Mouse (Mus musculus) small intestine, adult 2 months (tissue): ENCODE measurements around the gene Ptpre. TPM values are rescaled to one million over a fixed set of nuclear protein-coding genes. Genes with fewer than 3 reads are reported as not detected.

Experiments
- H3K27ac ChIP-seq: fragments of 200-500 bp; 2 replicates; pipeline ENCODE4 v1.5.1; 2012; ENCODE audit warnings: low read depth, low read length, control low read depth, inconsistent platforms; ENCODE audit not compliant: insufficient read depth
- H3K27me3 ChIP-seq: fragments of 200-500 bp; 2 replicates; pipeline ENCODE4 v1.6.1; 2012; ENCODE audit warnings: mild to moderate bottlenecking, moderate library complexity, low read length, inconsistent platforms; ENCODE audit not compliant: control insufficient read depth, insufficient read depth
- H3K36me3 ChIP-seq: fragments of 200-500 bp; 2 replicates; pipeline ENCODE4 v1.6.1; 2012; ENCODE audit warnings: mild to moderate bottlenecking, low read length, control low read depth, inconsistent platforms; ENCODE audit not compliant: control insufficient read depth, insufficient read depth
- H3K4me1 ChIP-seq: fragments of 200-500 bp; 2 replicates; pipeline ENCODE4 v1.6.1; 2012; ENCODE audit warnings: low read length, inconsistent platforms, mixed read lengths; ENCODE audit not compliant: control insufficient read depth, insufficient read depth, insufficient read length
- H3K4me3 ChIP-seq: fragments of 200-500 bp; 2 replicates; pipeline ENCODE4 v1.5.1; 2012; ENCODE audit warnings: low read depth, mild to moderate bottlenecking, control low read depth, inconsistent platforms, low read length, moderate library complexity
- CTCF ChIP-seq: fragments of 200-500 bp; IDR thresholded peaks from 2 replicates; pipeline ENCODE4 v1.5.1; 2012; ENCODE audit warnings: low read depth, mild to moderate bottlenecking, control low read depth, inconsistent platforms, low read length, moderate library complexity, mixed read lengths; ENCODE audit not compliant: insufficient replicate concordance, insufficient read length; ENCODE audit errors: extremely low read depth
- POLR2A ChIP-seq: fragments of 200-500 bp; IDR thresholded peaks from 2 replicates; pipeline ENCODE4 v1.6.1; 2012; ENCODE audit warnings: low read depth, mild to moderate bottlenecking, control low read depth, inconsistent platforms, low read length, moderate library complexity
- WGBS: fragments of 180-500 bp; shearing (Covaris S2); methylation state at CpG from one replicate; pipeline ENCODE4 v1.1.7; 2018; 5-methylcytosine and 5-hydroxymethylcytosine counted together
- polyA plus RNA-seq: library from polyadenylated mRNA; depleted of rRNA; stranded (reverse); fragments of >200 nt; gene quantifications from 2 replicates; pipeline ENCODE4 v1.2.3, GENCODE M21; 2012

Ptpre gene
- polyA plus RNA-seq, 1 experiment, result 17.0 TPM

DNA sequence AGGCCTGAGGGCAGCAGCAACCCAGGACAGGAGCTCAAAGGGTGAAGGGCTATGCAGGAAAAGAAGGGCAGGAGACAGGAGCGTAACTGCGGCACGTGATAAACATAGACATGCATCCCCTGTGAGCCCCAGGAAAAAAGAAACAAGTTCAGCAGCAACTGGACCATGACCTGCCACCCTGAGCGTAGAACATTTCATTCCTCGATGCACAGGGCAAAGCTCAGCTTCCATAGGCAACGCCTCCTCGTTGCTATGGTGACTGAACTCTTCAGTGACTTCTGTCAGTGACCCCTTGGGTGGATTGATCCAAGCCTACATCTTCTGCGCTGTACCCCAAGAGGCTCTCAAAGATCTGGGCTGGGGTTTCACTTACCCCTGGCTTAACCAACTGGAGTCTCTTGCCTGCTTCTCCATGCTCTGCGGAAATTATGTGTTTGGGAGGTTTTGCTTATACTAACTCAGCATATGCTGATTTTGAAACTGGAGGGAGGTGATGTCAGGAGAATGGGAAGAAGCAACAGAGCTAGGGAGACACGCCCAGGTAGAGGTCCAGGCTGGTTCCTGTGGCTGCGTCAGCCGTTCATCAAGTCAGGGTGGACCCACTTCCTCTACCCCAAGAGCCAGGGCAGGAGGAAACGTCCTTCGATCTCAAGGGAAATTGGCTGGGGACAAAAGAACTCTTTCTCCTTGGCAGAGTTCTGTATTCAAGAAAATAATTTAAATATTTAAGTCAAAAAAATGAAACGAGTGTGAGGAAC, 15.3 kb upstream of the Ptpre start:
- TF ChIP-seq POLR2A (no peak), CTCF (no peak)
- Histone ChIP-seq H3K27me3 (no peaks in the 10 kb centered on the region), H3K4me3 (peak overlapping the region; percentile 12; the same call in 1 of the 2 replicates), H3K36me3 (peaks cover 27% of the 10 kb centered on the region), H3K4me1 (peaks cover 22% of the 10 kb centered on the region), H3K27ac (peak overlapping the region; percentile 81)
- 29% methylated on average over 15 of the region's 15 CpGs for WGBS

DNA sequence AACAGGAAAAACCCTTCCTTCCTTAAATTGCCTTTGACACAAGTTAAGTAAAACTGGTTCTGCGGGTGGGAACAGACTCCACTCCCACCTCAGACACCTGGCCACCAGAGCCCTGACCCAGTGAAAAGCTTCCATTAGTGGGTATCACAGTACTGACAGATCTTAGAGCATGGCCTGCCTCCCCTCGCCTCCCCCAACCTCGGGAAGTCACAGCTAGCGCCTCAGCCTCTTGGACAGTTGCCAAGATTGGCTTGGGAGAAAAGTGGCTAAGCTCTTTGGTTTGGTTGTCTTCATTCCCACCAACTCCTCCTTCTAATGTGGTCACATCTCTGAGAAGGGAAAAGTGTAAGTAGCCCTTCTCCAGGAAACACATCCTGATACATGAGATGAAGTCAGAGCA, 13.3 kb upstream of the Ptpre start:
- Histone ChIP-seq H3K36me3 (peaks cover 7% of the 10 kb centered on the region; the same call in 1 of the 2 replicates), H3K27ac (peak overlapping the region; percentile 80), H3K4me3 (peak overlapping the region; percentile 36), H3K27me3 (no peaks in the 10 kb centered on the region), H3K4me1 (peaks cover 22% of the 10 kb centered on the region)
- TF ChIP-seq POLR2A, result no peak
- no peak for TF ChIP-seq CTCF
- WGBS, result 22% methylated on average over 4 of the region's 4 CpGs

DNA sequence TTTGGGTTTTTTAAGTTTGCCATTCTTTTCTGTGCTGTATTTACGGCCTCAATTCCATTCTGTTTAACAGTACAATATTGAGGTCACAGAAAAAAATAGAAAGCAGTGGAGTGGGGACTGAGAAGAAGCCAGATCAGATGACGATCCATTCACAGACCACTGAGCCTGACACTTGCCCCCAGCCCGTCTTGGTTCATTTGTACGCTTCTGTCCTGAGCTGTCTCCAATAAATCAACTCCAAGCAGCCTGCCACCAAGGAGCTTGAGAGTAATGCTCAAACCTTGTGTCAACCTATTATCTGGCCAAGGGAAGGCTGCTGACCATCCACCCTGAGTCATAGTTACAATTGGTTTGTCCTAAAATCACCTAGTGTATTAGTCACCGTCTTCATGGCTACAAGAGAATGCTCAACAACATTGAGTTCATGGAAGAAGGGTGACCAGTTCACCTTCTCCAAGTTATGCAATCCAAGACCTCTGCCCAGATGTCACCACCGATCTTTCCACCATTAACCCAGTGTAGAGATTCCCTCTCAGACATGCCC, 12.8 kb upstream of the Ptpre start:
- H3K4me3 ChIP-seq, result peak overlapping the region; percentile 17
- WGBS, result 74% methylated on average over 6 of the region's 6 CpGs
- TF ChIP-seq POLR2A, result no peak
- no peak for TF ChIP-seq CTCF
- H3K4me1 ChIP-seq, result peaks cover 22% of the 10 kb centered on the region
- no peaks in the 10 kb centered on the region for H3K27me3 ChIP-seq
- peaks cover 7% of the 10 kb centered on the region; the same call in 1 of the 2 replicates for H3K36me3 ChIP-seq
- H3K27ac ChIP-seq, result peak overlapping the region; percentile 80

DNA sequence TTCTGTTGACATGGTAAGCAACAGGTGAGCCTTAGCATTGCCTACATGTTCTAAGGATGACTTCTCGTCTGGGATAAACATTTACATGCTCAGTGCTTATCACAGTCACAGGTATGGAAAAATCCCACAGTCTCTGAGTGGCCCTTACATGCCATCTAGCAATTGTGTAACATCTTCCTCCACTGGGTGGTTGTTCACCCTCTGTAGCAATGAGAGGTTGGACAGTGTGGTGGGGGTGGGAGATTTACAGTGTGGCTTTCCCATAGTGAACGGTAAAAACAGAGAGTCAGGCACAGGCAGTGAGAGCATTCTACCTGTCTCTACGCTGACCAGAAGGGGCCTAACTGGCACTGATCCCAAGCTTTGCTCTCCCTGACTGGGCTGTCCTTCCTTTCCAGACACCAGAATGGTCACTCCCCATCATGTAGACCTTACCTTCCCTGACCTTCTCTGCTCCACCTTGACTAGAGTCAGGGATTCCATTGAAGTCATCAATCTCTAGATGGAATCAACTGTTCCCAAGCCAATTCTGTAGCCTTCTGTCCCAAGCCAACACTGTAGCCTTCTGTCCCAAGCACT, 10.6 kb upstream of the Ptpre start:
- TF ChIP-seq POLR2A (no peak), CTCF (no peak)
- H3K27ac ChIP-seq, result peak overlapping the region; percentile 92
- H3K36me3 ChIP-seq, result peaks cover 4% of the 10 kb centered on the region; the same call in 1 of the 2 replicates
- peaks cover 22% of the 10 kb centered on the region for H3K4me1 ChIP-seq
- no peaks in the 10 kb centered on the region for H3K27me3 ChIP-seq
- H3K4me3 ChIP-seq, result peak overlapping the region; percentile 66
- WGBS, result 28% methylated on average over 3 of the region's 3 CpGs

DNA sequence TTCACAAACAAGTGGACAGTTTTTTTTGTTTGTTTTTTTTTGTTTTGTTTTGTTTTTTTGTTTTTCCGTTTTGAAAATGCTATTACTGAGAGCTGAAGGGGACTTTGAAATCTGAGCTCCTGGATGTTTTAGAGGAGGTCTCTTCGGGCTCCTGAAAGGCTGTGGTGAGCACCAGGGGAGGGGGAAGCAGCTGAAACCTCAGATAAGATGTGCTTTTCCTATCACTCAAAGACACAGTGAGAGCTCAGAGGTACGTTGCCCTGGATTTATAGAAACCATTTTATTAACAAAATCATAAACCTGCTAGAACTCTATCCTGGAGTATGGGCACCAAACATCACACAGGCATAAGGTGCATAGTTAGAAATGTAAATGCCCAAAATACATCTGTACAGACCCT, 10.1 kb upstream of the Ptpre start:
- no peaks in the 10 kb centered on the region for H3K27me3 ChIP-seq
- H3K36me3 ChIP-seq, result peaks cover 4% of the 10 kb centered on the region; the same call in 1 of the 2 replicates
- H3K4me3 ChIP-seq, result peak overlapping the region; percentile 66
- peak overlapping the region; percentile 92 for H3K27ac ChIP-seq
- TF ChIP-seq CTCF (no peak), POLR2A (no peak)
- WGBS, result 15% methylated on average over 3 of the region's 3 CpGs
- H3K4me1 ChIP-seq, result peaks cover 21% of the 10 kb centered on the region

DNA sequence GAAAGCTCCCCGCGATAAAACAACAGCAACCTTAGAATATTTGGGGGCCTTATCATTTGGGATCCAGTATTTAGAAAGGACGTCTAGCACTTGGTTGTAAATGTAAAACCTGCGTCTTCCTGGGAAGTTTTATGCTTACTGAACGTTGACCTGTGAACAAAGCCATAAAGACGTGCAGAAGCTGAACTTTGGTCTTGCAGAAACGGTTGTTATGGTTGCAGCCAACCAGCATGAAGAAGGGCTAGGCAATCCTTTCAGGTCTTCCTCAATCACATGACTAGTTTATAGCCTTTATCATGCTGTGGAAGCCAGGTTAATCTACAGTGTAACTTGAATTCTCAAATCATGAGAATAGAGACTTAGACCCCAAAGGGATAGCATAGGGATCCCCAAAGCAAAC, 8.8 kb upstream of the Ptpre start, which contains the start of gene Clrn3:
Clrn3 (minus strand) TSS at position 140 of the 400 bp plus-strand sequence.
- no peaks in the 10 kb centered on the region for H3K27me3 ChIP-seq
- H3K27ac ChIP-seq, result peak within 1 kb of the TSS; percentile 99
- H3K4me3 ChIP-seq, result peak within 1 kb of the TSS; percentile 56
- H3K4me1 ChIP-seq, result peaks cover 11% of the 10 kb centered on the region
- TF ChIP-seq POLR2A, result no peak
- no peak for TF ChIP-seq CTCF
- WGBS, result 32% methylated on average over 7 of the region's 7 CpGs
- peaks cover 3% of the 10 kb centered on the region; the same call in 1 of the 2 replicates for H3K36me3 ChIP-seq

DNA sequence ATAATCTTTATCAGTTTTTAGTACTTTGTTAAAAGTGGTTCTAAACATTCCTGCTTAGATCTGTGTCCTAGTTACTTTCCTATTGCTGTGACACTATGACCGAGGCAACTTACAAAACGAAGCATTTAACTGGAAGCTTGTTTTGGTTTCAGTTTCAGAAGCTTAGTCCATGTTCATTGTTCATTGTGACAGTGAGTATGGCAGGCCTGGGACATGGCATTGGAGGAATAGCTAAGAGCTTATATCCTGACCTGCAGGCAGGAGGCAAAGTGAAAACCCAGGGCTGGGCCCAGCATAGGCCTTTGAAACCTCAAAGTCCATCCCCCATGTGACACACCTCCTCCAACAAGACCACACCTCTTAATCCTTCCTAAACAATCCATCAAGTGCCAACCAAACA, 8.2 kb upstream of the Ptpre start:
- Histone ChIP-seq H3K4me3 (no peak overlapping the region), H3K27ac (peak overlapping the region; percentile 99), H3K4me1 (peaks cover 5% of the 10 kb centered on the region; the same call in 1 of the 2 replicates), H3K27me3 (no peaks in the 10 kb centered on the region), H3K36me3 (no peaks in the 10 kb centered on the region)
- no peak for TF ChIP-seq CTCF
- no peak for TF ChIP-seq POLR2A
- 13% methylated on average over 2 of the region's 2 CpGs for WGBS
